In genomic region chr16:36944895-36945424, GRCm38 (mm10) we compare ENCODE assay signal across 12 mouse cellular contexts. TPM values are rescaled to one million over a fixed set of nuclear protein-coding genes. Genes with fewer than 3 reads are reported as not detected.
DNase-seq lines count a peak whose midpoint lies in the region; ATAC-seq lines count a peak whose summit lies in the region.
"Had no signal": no experiment of that assay in that cellular context is flagged by ENCODE, and none has a peak within 500 bp of the region (broad histone marks: within the 10 kb centered on the region; RNA-seq: fewer than 3 reads in every experiment).

No protein-coding gene starts in this region.

- H3K4me3 ChIP-seq in midbrain, embryonic 11.5 days (ENCODE audit: low read depth, low read length) = no peak overlapping the region
- H3K4me3 ChIP-seq: limb, embryonic 12.5 days; neural tube, embryonic 12.5 days had no signal

- peak; percentile 53 for ATAC-seq in frontal cortex, adult (ENCODE audit: low TSS enrichment)
- peak; percentile 82 for ATAC-seq in midbrain, embryonic 11.5 days (ENCODE audit: low FRiP score)
- ATAC-seq in inflammation-experienced regulatory T-cells, adult 6 months = no peak

- no peaks in the 10 kb centered on the region for H3K9me3 ChIP-seq in midbrain, embryonic 11.5 days (ENCODE audit: control insufficient read depth, low read length)
- H3K9me3 ChIP-seq: limb, embryonic 12.5 days; neural tube, embryonic 12.5 days had no signal

- H3K9ac ChIP-seq in midbrain, embryonic 11.5 days (ENCODE audit: low read length) = no peak overlapping the region
- H3K9ac ChIP-seq: limb, embryonic 12.5 days; neural tube, embryonic 12.5 days had no signal

- peak overlapping the region; percentile 35 for H3K27ac ChIP-seq in midbrain, embryonic 11.5 days (ENCODE audit: low read depth, low read length)
- H3K27ac ChIP-seq: limb, embryonic 12.5 days; neural tube, embryonic 12.5 days had no signal

- 11% methylated on average over 12 of the region's 12 CpGs for WGBS in midbrain, embryonic 11.5 days

- H3K4me1 ChIP-seq in midbrain, embryonic 11.5 days (ENCODE audit: control insufficient read depth, insufficient read depth, low read length) = peaks cover 5% of the 10 kb centered on the region; the same call in 1 of the 2 replicates
- H3K4me1 ChIP-seq: neural tube, embryonic 12.5 days had no signal

- H3K27me3 ChIP-seq in midbrain, embryonic 11.5 days (ENCODE audit: control insufficient read depth, insufficient read depth, low read length) = no peaks in the 10 kb centered on the region
- H3K27me3 ChIP-seq: limb, embryonic 12.5 days; neural tube, embryonic 12.5 days had no signal

- peak overlapping the region; percentile 23; the same call in 1 of the 2 replicates for H3K4me2 ChIP-seq in midbrain, embryonic 11.5 days
- H3K4me2 ChIP-seq: limb, embryonic 12.5 days; neural tube, embryonic 12.5 days had no signal

- no peak for DNase-seq in frontal cortex, postnatal 25 days (ENCODE audit: low spot score in 2 of 2)
- DNase-seq in cerebellum, adult 9-10 months = peak; percentile 47
- peak; percentile 72 for DNase-seq in heart, adult 8-10 months (ENCODE audit: low spot score)
- no peak for DNase-seq in midbrain, embryonic 11.5 days (ENCODE audit: low spot score, missing footprints)
- no peak for DNase-seq in B cell, adult 2 months
- no peak for DNase-seq in urinary bladder, adult 18-20 months (ENCODE audit: low spot score in 2 of 2)
- DNase-seq: adrenal gland, postnatal 36 days had no signal

- H3K36me3 ChIP-seq in midbrain, embryonic 11.5 days (ENCODE audit: control insufficient read depth, insufficient read depth, low read length) = no peaks in the 10 kb centered on the region
- H3K36me3 ChIP-seq: limb, embryonic 12.5 days; neural tube, embryonic 12.5 days had no signal

RNA-seq across cellular contexts. Expression of gene Hcls1, which starts 10.2 kb away (rescaled TPM):
- 1 to 10 TPM; 4.9 to 9.0 (median 7.1) TPM for total RNA-seq in heart, adult 8-10 months (2022)
- polyA plus RNA-seq in midbrain, embryonic 11.5 days (2014; fragmentation: Nextera tagmentation; extraction: Ambion mirVana) = 1.1 TPM in 2 replicates
- polyA plus RNA-seq in inflammation-experienced regulatory T-cells, adult 6 months (2017; shearing (Covaris generic)) = 100 to 1,000 TPM; 180 to 219 (median 188) TPM
- polyA plus RNA-seq: C2C12 had no signal

RNA-seq across cellular contexts. Expression of gene Fbxo40, which starts 45.3 kb away (rescaled TPM):
- 100 to 1,000 TPM; 220 to 269 (median 244) TPM for total RNA-seq in heart, adult 8-10 months (2022)
- 0.03 TPM in 1 of 2 replicates, not detected in the other for polyA plus RNA-seq in midbrain, embryonic 11.5 days (2014; fragmentation: Nextera tagmentation; extraction: Ambion mirVana)
- under 1 TPM; 0.40 to 0.55 (median 0.45) TPM for polyA plus RNA-seq in inflammation-experienced regulatory T-cells, adult 6 months (2017; shearing (Covaris generic))
- polyA plus RNA-seq: neural tube, embryonic 12.5 days had no signal

Comparison
In these comparisons a context has a peak if more than half of its experiments do, and no peak if none do; other contexts are left out.
1. DNase-seq: peak in cerebellum, adult 9-10 months (single experiment) and heart, adult 8-10 months (single experiment); none in frontal cortex, postnatal 25 days (0 of 2), midbrain, embryonic 11.5 days (single experiment), B cell, adult 2 months (0 of 2) and urinary bladder, adult 18-20 months (0 of 2).
2. RNA of gene Hcls1, which starts 10.2 kb away (polyA plus RNA-seq): 180 to 219 TPM in inflammation-experienced regulatory T-cells, adult 6 months; 1.1 TPM in midbrain, embryonic 11.5 days; every median in the first group is over 10 times any median in the second.